Comparison of ENCODE assay signal across 24 mouse cellular contexts in genomic region chr12:93675032-93675431, GRCm38 (mm10).
A peak's percentile ranks its signal among the peaks of the same experiment; 100 is the strongest.
DNase-seq lines count a peak whose midpoint lies in the region; ATAC-seq lines count a peak whose summit lies in the region.
"Had no signal": no experiment of that assay in that cellular context is flagged by ENCODE, and none has a peak within 500 bp of the region (broad histone marks: within the 10 kb centered on the region; RNA-seq: fewer than 3 reads in every experiment).

No protein-coding gene starts in this region.

- H3K9me3 ChIP-seq in hindbrain, embryonic 11.5 days (ENCODE audit: control insufficient read depth, low read length), result no peaks in the 10 kb centered on the region
- H3K9me3 ChIP-seq: embryonic facial prominence, embryonic 13.5 days; embryonic facial prominence, embryonic 15.5 days; forebrain, embryonic 13.5 days; forebrain, embryonic 15.5 days had no signal

- DNase-seq in 3T3-L1 (ENCODE audit: low read depth, low spot score), result peak; percentile 5
- DNase-seq in 416B (ENCODE audit: low read depth), result peak; percentile 8
- peak; percentile 26 for DNase-seq in Muller cell, postnatal 12 days (ENCODE audit: inconsistent ontology term)
- DNase-seq in fibroblast of lung, adult 2 months (ENCODE audit: low read depth), result peak; percentile 10
- DNase-seq in hindbrain, embryonic 11.5 days (ENCODE audit: low spot score), result no peak
- no peak for DNase-seq in cerebellum, adult 11 months
- no peak for DNase-seq in cerebellum, postnatal 14 days
- DNase-seq: adrenal gland, adult 2 months; adrenal gland, postnatal 10 days; adrenal gland, postnatal 25 days; cerebellum, adult 2 months; cerebellum, adult 9-10 months; cerebellum, postnatal 10 days; cerebellum, postnatal 36 days; embryo, embryonic 11 days; forebrain, postnatal 0 days had no signal

- H3K4me1 ChIP-seq in hindbrain, embryonic 11.5 days (replicated peaks; ENCODE audit: control insufficient read depth, insufficient read depth, low read length), result no peaks in the 10 kb centered on the region
- H3K4me1 ChIP-seq: embryonic facial prominence, embryonic 13.5 days; embryonic facial prominence, embryonic 15.5 days; forebrain, embryonic 13.5 days; forebrain, embryonic 15.5 days had no signal

- H3K9ac ChIP-seq in hindbrain, embryonic 11.5 days (ENCODE audit: low read depth, low read length), result no peak overlapping the region
- H3K9ac ChIP-seq: embryonic facial prominence, embryonic 13.5 days; embryonic facial prominence, embryonic 15.5 days; forebrain, embryonic 13.5 days; forebrain, embryonic 15.5 days; forebrain, postnatal 0 days had no signal

- H3K27ac ChIP-seq in hindbrain, embryonic 11.5 days (ENCODE audit: low read depth, low read length), result no peak overlapping the region
- H3K27ac ChIP-seq: embryonic facial prominence, embryonic 13.5 days; embryonic facial prominence, embryonic 15.5 days; forebrain, embryonic 13.5 days; forebrain, embryonic 15.5 days had no signal

- ATAC-seq in hindbrain, embryonic 11.5 days (ENCODE audit: low FRiP score), result no peak
- ATAC-seq: CD4-positive, CD25-positive, alpha-beta regulatory T cell, adult 4 months; forebrain, embryonic 13.5 days; forebrain, embryonic 15.5 days; forebrain, postnatal 0 days had no signal

- H3K4me2 ChIP-seq in hindbrain, embryonic 11.5 days (replicated peaks; ENCODE audit: low read depth, low read length), result no peak overlapping the region
- H3K4me2 ChIP-seq: embryonic facial prominence, embryonic 13.5 days; embryonic facial prominence, embryonic 15.5 days; forebrain, embryonic 13.5 days; forebrain, embryonic 15.5 days had no signal

- H3K27me3 ChIP-seq in hindbrain, embryonic 11.5 days (ENCODE audit: control insufficient read depth, insufficient read depth, low read length), result no peaks in the 10 kb centered on the region
- H3K27me3 ChIP-seq: CH12.LX; embryonic facial prominence, embryonic 15.5 days; forebrain, embryonic 13.5 days; forebrain, embryonic 15.5 days had no signal

- no peak overlapping the region for H3K4me3 ChIP-seq in hindbrain, embryonic 11.5 days (ENCODE audit: low read depth, low read length)
- H3K4me3 ChIP-seq: embryonic facial prominence, embryonic 13.5 days; embryonic facial prominence, embryonic 15.5 days; erythroblast, embryonic 14.5 days; forebrain, embryonic 13.5 days; forebrain, embryonic 15.5 days had no signal

- H3K36me3 ChIP-seq in hindbrain, embryonic 11.5 days (ENCODE audit: control insufficient read depth, insufficient read depth, low read length), result no peaks in the 10 kb centered on the region
- H3K36me3 ChIP-seq: embryonic facial prominence, embryonic 13.5 days; embryonic facial prominence, embryonic 15.5 days; forebrain, embryonic 15.5 days; G1E had no signal

Comparison
In these comparisons a context has a peak if more than half of its experiments do, and no peak if none do; other contexts are left out.
1. DNase-seq: peak in 3T3-L1 (single experiment), 416B (single experiment), Muller cell, postnatal 12 days (single experiment) and fibroblast of lung, adult 2 months (single experiment); none in hindbrain, embryonic 11.5 days (single experiment), cerebellum, adult 11 months (single experiment) and cerebellum, postnatal 14 days (0 of 2).